Mouse (Mus musculus): ENCODE data around the gene Prcp. TPM values are rescaled to one million over a fixed set of nuclear protein-coding genes. Genes with fewer than 3 reads are reported as not detected.

Gene Prcp
- total and polyA plus RNA-seq, 3 experiments: 20.1 to 28.9 (median 27.8) TPM

DNA sequence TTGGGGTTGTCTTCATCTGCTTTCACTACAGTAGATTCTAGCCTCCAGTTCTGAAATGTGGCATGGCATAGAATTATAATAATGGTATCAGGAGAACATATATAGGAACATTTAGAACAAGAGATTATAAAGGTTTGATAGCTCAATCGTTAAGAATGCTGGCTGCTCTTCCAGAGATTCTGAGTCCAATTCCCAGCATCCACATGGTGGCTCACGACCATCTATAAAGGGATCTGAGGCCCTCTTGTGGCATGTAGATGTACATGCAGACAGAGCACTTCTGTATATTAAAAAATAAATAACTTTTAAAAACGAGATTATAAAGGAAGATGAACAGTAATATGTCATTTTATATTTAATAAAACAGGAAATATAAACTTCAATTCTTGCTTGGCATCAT is 19.2 kb downstream of the Prcp start (continued):
- no peak for TF ChIP-seq RCOR1 (conservative IDR thresholded peaks at IDR 0.05; ENCODE audit: low read depth, low read length)
- no peak for TF ChIP-seq MAFK (IDR thresholded peaks at IDR 0.05; ENCODE audit: insufficient replicate concordance, low read length)
- TF ChIP-seq CHD1 (IDR thresholded peaks at IDR 0.05; ENCODE audit: low read depth, low read length): no peak
- TF ChIP-seq ELF1 (IDR thresholded peaks at IDR 0.05; ENCODE audit: low read depth, low read length): 0 out of 2 replicates have a peak, but pooled peaks have one; percentile 11
- TF ChIP-seq MXI1 (IDR thresholded peaks at IDR 0.05; ENCODE audit: low read depth, low read length): peak; percentile 43; the same call in 1 of the 2 replicates
- TF ChIP-seq CTCF (conservative IDR thresholded peaks at IDR 0.05 in 1 of 2, IDR thresholded peaks at IDR 0.05 in 1 of 2; ENCODE audit: low read depth in 2 of 2, low read length in 2 of 2): peak; percentile 29 to 88; a peak in 2 of 4 replicates
- 0 out of 2 replicates have a peak, but pooled peaks have one; percentile 32 for TF ChIP-seq E2F4 (IDR thresholded peaks at IDR 0.05; ENCODE audit: insufficient replicate concordance, low read depth, low read length)
- TF ChIP-seq UBTF (IDR thresholded peaks at IDR 0.05; ENCODE audit: low read depth, low read length): no peak
- peak; percentile 51 for TF ChIP-seq ZC3H11A (IDR thresholded peaks at IDR 0.05; ENCODE audit: low read depth, low read length)

DNA sequence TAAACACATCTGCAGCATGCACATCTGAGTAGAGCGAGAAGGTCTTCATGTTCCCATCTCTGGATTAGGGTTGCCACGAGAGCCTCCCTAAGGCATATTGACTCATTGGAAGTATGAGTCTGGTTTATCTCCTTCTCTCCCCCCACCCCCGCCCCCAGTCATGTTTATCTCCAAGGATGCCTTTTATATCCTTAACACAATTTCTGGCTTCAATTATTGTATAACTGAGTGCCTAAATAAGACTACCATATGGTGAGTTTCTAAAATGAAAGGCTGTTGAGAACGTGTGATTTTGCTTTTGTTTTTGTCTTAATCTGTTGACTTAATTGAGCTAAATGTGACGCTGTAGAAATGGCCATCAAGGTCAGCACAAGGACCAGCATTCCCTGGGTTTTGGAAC is 21.8 kb downstream of the Prcp start:
- Histone ChIP-seq H3K4me1 (ENCODE audit: control insufficient read depth in 1 of 2, insufficient read depth in 2 of 2) (peaks cover 2 to 9% of the 10 kb centered on the region in 2 experiments; a peak in 1 of 4 replicates), H3K9me3 (replicated peaks; ENCODE audit: low read length) (no peaks in the 10 kb centered on the region), H3K9ac (ENCODE audit: insufficient read depth, low read depth) (no peak overlapping the region), H3K27me3 (replicated peaks) (no peaks in the 10 kb centered on the region), H3K36me3 (replicated peaks in 1 of 2; ENCODE audit: control insufficient read depth in 1 of 2, insufficient read depth in 1 of 2, low read length in 1 of 2) (peaks cover 0 to 9% of the 10 kb centered on the region in 2 experiments), H3K79me2 (replicated peaks; ENCODE audit: control insufficient read depth, extremely low read depth, insufficient read depth, poor library complexity, severe bottlenecking) (no peaks in the 10 kb centered on the region; the same call in 1 of the 2 replicates), H3K4me2 (ENCODE audit: insufficient read depth, low read depth, poor library complexity, severe bottlenecking) (no peak overlapping the region), H3K4me3 (replicated peaks in 1 of 3; ENCODE audit: low read depth in 2 of 3, low read length in 2 of 3, poor library complexity in 1 of 3) (no peak overlapping the region), H3K27ac (ENCODE audit: insufficient read depth, low read depth) (no peak overlapping the region)
- in situ Hi-C loops (cut with MboI; ENCODE audit: low pct_ligation_motif_present, low pct_unique_long_range_greater_than_20kb, low sequenced_read_pairs): loop anchor here (10.0 kb wide), 1 partner anchor 69 kb away; no protein-coding TSS in a partner anchor
- TF ChIP-seq PAX5 (IDR thresholded peaks at IDR 0.05; ENCODE audit: low read length) (no peak), POLR2A (IDR thresholded peaks at IDR 0.05; ENCODE audit: low read depth, low read length) (no peak), NRF1 (IDR thresholded peaks at IDR 0.05; ENCODE audit: low read depth, low read length) (no peak), ELF1 (IDR thresholded peaks at IDR 0.05; ENCODE audit: low read depth, low read length) (no peak), GABPA (IDR thresholded peaks at IDR 0.05; ENCODE audit: insufficient replicate concordance, low read depth, low read length) (no peak)
- no peak for DNase-seq (ENCODE audit: extremely low read depth)
- dilution Hi-C loops (cut with MboI; ENCODE audit: extremely low pct_ligation_motif_present, extremely low pct_unique_long_range_greater_than_20kb, low sequenced_read_pairs): no loop called here

DNA sequence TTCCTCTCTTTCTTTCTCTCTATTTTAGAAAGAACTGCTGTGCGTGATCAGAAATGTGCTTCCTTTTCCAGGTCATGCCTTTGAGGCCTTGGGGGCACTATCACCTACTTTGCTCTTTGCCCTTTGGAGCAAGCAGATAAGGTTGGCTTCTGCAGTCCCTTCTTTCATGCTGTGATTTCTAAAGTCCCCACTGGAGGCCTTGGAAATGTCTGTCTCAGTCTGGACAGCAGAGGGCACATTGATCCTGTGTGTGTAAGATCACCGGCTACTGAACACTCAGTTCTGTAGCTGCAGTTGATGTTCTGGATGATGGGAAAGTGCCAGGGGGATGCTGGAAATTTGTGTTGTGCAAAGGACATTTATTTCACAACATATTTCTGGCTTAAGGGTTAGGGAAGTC is 22.8 kb downstream of the Prcp start:
- Histone ChIP-seq H3K4me3 (replicated peaks in 1 of 3; ENCODE audit: low read depth in 2 of 3, low read length in 2 of 3, poor library complexity in 1 of 3) (no peak overlapping the region), H3K27me3 (replicated peaks) (no peaks in the 10 kb centered on the region), H3K4me1 (ENCODE audit: control insufficient read depth in 1 of 2, insufficient read depth in 2 of 2) (peaks cover 2 to 9% of the 10 kb centered on the region in 2 experiments; a peak in 1 of 4 replicates), H3K9me3 (replicated peaks; ENCODE audit: low read length) (no peaks in the 10 kb centered on the region), H3K27ac (ENCODE audit: insufficient read depth, low read depth) (no peak overlapping the region), H3K79me2 (replicated peaks; ENCODE audit: control insufficient read depth, extremely low read depth, insufficient read depth, poor library complexity, severe bottlenecking) (no peaks in the 10 kb centered on the region; the same call in 1 of the 2 replicates), H3K4me2 (ENCODE audit: insufficient read depth, low read depth, poor library complexity, severe bottlenecking) (no peak overlapping the region; the same call in none of the 2 replicates), H3K9ac (ENCODE audit: insufficient read depth, low read depth) (no peak overlapping the region), H3K36me3 (replicated peaks in 1 of 2; ENCODE audit: control insufficient read depth in 1 of 2, insufficient read depth in 1 of 2, low read length in 1 of 2) (peaks cover 0 to 9% of the 10 kb centered on the region in 2 experiments)
- DNase-seq (ENCODE audit: extremely low read depth): peak; percentile 55
- in situ Hi-C loops (cut with MboI; ENCODE audit: low pct_ligation_motif_present, low pct_unique_long_range_greater_than_20kb, low sequenced_read_pairs): loop anchor here (10.0 kb wide), 1 partner anchor 68 kb away; no protein-coding TSS in a partner anchor
- peak in 1 of 2 experiments; percentile 87; a peak in 2 of 4 replicates for TF ChIP-seq CTCF (conservative IDR thresholded peaks at IDR 0.05 in 1 of 2, IDR thresholded peaks at IDR 0.05 in 1 of 2; ENCODE audit: low read depth in 2 of 2, low read length in 2 of 2)
- TF ChIP-seq ZC3H11A (IDR thresholded peaks at IDR 0.05; ENCODE audit: low read depth, low read length): no peak
- peak; percentile 90 for TF ChIP-seq SMC3 (IDR thresholded peaks at IDR 0.05; ENCODE audit: low read depth, low read length)
- TF ChIP-seq IRF4 (IDR thresholded peaks at IDR 0.05; ENCODE audit: low read depth, low read length): peak; percentile 10; the same call in 1 of the 2 replicates
- peak; percentile 67 for TF ChIP-seq RAD21 (IDR thresholded peaks at IDR 0.05; ENCODE audit: low read depth, low read length)
- TF ChIP-seq JUN (IDR thresholded peaks at IDR 0.05; ENCODE audit: insufficient read depth, low read depth, low read length): no peak
- no peak for TF ChIP-seq BHLHE40 (IDR thresholded peaks at IDR 0.05; ENCODE audit: low read depth, low read length)
- no peak for TF ChIP-seq MAX (IDR thresholded peaks at IDR 0.05; ENCODE audit: low read length)
- no peak for TF ChIP-seq GABPA (IDR thresholded peaks at IDR 0.05; ENCODE audit: insufficient replicate concordance, low read depth, low read length)
- no peak for TF ChIP-seq POLR2A (IDR thresholded peaks at IDR 0.05; ENCODE audit: low read depth, low read length)
- dilution Hi-C loops (cut with MboI; ENCODE audit: extremely low pct_ligation_motif_present, extremely low pct_unique_long_range_greater_than_20kb, low sequenced_read_pairs): no loop called here

Measured in CH12.LX (cell line).